Mouse (Mus musculus): ENCODE results near the gene Mast4. TPM values are rescaled to one million over a fixed set of nuclear protein-coding genes. Genes with fewer than 3 reads are reported as not detected.
"Not testable (repeated sequence)": the region's sequence is repeated elsewhere in the genome, so short reads cannot be mapped to it uniquely, and the experiment has no call there.

Gene Mast4
- polyA plus RNA-seq, 1 experiment: 0.04 TPM

DNA sequence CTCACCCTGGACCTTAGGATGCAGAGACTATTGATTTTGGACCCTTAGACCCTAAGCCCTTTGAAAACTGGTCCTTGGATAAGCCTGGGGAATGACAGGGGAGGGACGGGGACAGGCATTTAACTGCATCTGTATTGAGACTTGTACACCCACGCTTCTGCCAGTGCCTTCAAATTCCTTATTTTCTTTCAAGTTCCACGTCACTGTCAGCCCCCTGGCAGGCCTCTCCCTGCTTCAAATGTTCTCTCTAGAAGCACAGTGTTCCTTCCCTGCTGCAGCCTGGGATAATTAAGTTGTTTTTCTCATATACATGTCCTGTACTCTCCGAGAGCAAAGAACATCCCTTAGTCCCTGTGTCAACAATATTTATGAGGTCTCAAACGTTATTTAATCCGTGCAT is 585.1 kb downstream of the Mast4 start:
- H3K4me3 ChIP-seq (replicated peaks): no peak overlapping the region
- H3K9me3 ChIP-seq (ENCODE audit: control insufficient read depth, low read length): no peaks in the 10 kb centered on the region
- H3K27me3 ChIP-seq (ENCODE audit: control insufficient read depth): no peaks in the 10 kb centered on the region
- peaks cover 25% of the 10 kb centered on the region for H3K36me3 ChIP-seq (ENCODE audit: control insufficient read depth)
- TF ChIP-seq TAL1 (IDR thresholded peaks at IDR 0.05; ENCODE audit: low read length) (no peak), GATA1 (IDR thresholded peaks at IDR 0.05; ENCODE audit: low read length) (no peak)
- H3K4me1 ChIP-seq (ENCODE audit: control insufficient read depth): peaks cover 31% of the 10 kb centered on the region

DNA sequence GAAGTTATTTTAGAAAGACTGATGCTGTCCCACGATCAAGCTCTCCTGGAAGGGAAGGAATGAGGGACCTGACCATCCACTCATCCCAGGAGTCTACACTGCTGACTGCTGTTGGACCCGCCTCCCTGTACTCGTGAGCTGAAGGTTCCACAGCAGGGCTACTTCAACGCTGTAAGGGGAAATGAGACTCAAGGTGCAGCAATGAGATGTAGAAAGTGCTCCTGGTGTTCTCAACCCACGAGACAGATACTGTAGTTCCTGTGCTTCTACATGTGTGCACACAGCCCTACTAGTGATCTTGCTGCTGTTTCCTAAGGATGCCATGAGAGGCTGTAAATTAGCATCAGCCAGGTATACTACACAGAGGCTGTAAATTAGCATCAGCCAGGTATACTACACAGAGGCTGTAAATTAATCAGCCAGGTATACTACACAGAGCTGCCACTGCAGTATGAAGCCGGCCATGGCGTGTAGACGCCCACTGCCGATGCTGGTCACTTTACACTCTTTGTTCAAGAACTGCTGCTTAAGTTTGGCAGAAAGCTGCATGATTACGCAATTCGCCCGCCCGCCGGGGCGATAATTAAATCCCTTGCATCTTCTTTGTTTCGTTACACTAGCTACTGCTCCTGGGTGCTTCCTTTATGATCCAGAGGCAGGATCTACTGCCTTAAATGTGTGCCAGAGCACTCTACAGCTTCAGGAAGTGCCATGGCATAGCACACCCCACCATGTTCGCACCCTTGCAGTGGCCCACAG is 587.3 kb downstream of the Mast4 start:
- no peaks in the 10 kb centered on the region for H3K27me3 ChIP-seq (ENCODE audit: control insufficient read depth)
- peaks cover 16% of the 10 kb centered on the region for H3K36me3 ChIP-seq (ENCODE audit: control insufficient read depth)
- peaks cover 13% of the 10 kb centered on the region for H3K4me1 ChIP-seq (ENCODE audit: control insufficient read depth)
- TF ChIP-seq GATA1 (IDR thresholded peaks at IDR 0.05; ENCODE audit: low read length) (no peak), TAL1 (IDR thresholded peaks at IDR 0.05; ENCODE audit: low read length) (no peak)
- H3K9me3 ChIP-seq (ENCODE audit: control insufficient read depth, low read length): no peaks in the 10 kb centered on the region
- no peak overlapping the region for H3K4me3 ChIP-seq (replicated peaks)

DNA sequence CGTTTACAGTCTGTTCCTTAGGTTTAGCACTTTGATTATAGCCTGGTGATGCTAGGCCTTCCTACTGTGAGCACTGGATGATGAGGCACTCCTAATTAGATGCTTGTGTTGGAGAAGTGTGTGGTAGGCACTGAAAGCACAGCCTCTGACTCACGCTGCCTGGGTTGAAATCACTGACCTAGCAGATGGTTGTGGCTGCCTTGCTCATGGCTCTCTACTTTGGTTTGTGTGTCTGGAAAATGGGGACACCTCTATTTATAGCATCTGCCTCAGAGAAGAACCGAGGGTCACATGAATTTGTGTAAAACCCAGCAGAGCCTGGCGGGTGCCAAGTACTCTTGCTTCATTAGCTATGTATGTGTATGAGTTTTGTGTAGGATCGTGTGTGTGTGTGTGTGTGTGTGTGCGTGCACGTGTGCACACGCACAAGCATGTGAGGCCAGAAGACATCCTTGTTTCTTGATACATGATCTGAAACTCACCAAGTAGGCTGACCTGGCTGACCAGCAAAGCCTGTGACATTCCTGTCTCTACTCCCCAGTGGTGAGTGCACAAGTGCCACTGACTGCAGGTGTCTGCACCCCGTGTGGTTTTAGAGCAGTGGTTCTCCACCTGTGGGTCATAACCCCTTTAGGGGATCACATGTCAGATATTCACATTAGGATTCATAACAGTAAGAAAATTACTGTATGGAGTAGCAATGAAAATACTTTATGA is 588.5 kb downstream of the Mast4 start:
- TF ChIP-seq TAL1 (IDR thresholded peaks at IDR 0.05; ENCODE audit: low read length) (no peak), GATA1 (IDR thresholded peaks at IDR 0.05; ENCODE audit: low read length) (no peak)
- Histone ChIP-seq H3K4me1 (ENCODE audit: control insufficient read depth) (peaks cover 18% of the 10 kb centered on the region), H3K4me3 (replicated peaks) (no peak overlapping the region), H3K9me3 (ENCODE audit: control insufficient read depth, low read length) (no peaks in the 10 kb centered on the region), H3K36me3 (ENCODE audit: control insufficient read depth) (peaks cover 16% of the 10 kb centered on the region), H3K27me3 (ENCODE audit: control insufficient read depth) (no peaks in the 10 kb centered on the region)

DNA sequence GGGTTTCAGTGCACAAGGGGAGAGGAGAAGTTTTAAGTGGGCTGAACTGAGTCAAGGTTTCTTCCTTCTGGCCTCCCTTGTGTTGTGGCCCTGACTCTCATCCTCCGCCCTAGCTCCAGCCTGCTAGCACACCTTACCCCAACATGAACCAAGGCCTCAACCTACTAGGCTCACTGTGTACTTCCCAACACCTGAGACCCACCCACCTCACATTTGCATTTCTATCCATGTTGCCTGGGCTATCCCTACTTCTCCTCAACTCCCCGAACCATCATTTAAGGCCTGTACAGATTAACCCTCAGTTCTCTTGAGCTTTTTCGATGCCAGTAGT is 589.1 kb downstream of the Mast4 start:
- TF ChIP-seq TAL1 (IDR thresholded peaks at IDR 0.05; ENCODE audit: low read length) (no peak), GATA1 (IDR thresholded peaks at IDR 0.05; ENCODE audit: low read length) (no peak)
- peaks cover 13% of the 10 kb centered on the region for H3K36me3 ChIP-seq (ENCODE audit: control insufficient read depth)
- no peaks in the 10 kb centered on the region for H3K9me3 ChIP-seq (ENCODE audit: control insufficient read depth, low read length)
- no peak overlapping the region for H3K4me3 ChIP-seq (replicated peaks)
- no peaks in the 10 kb centered on the region for H3K27me3 ChIP-seq (ENCODE audit: control insufficient read depth)
- peaks cover 22% of the 10 kb centered on the region for H3K4me1 ChIP-seq (ENCODE audit: control insufficient read depth)

DNA sequence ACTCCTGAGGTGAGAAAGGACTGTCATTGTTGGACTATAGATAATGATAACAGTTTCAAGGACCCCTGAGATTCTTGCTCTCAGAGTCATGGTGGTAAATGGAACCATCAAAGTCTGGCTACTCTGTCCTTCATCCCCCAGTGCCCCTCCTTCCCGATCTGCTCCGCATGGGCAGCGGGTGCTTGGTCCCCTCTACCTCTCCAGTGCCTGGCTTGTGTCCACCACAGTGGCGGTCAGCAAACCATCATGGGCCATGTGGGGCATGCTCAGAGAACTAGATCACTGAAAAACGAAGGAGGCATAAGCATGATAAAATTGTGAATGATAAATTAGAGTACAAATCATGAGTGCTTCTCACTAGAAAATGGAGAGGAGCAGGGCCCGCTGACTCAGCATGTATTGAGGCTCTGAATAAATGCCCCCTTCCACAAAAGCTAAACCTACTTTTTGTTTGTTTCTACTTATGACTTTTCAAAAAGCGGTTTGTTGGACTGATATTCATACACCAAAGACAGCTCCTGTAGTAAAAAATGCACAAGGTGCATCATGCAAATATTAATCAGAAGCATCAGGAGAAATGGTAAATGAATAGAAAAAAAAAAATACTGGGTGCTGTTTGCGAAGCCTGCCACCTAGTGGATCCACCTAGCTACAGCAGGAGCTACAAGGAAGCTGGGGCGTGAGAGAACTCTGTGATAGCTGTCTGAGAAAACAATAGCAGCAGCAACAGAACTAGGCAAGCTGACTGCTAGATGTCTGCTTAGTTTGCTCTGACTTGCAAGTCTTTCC is 589.6 kb downstream of the Mast4 start:
- Histone ChIP-seq H3K4me1 (ENCODE audit: control insufficient read depth) (peaks cover 26% of the 10 kb centered on the region), H3K36me3 (ENCODE audit: control insufficient read depth) (peaks cover 9% of the 10 kb centered on the region), H3K4me3 (replicated peaks) (no peak overlapping the region), H3K27me3 (ENCODE audit: control insufficient read depth) (no peaks in the 10 kb centered on the region), H3K9me3 (ENCODE audit: control insufficient read depth, low read length) (no peaks in the 10 kb centered on the region)
- TF ChIP-seq GATA1 (IDR thresholded peaks at IDR 0.05; ENCODE audit: low read length): no peak
- TF ChIP-seq TAL1 (IDR thresholded peaks at IDR 0.05; ENCODE audit: low read length): no peak

DNA sequence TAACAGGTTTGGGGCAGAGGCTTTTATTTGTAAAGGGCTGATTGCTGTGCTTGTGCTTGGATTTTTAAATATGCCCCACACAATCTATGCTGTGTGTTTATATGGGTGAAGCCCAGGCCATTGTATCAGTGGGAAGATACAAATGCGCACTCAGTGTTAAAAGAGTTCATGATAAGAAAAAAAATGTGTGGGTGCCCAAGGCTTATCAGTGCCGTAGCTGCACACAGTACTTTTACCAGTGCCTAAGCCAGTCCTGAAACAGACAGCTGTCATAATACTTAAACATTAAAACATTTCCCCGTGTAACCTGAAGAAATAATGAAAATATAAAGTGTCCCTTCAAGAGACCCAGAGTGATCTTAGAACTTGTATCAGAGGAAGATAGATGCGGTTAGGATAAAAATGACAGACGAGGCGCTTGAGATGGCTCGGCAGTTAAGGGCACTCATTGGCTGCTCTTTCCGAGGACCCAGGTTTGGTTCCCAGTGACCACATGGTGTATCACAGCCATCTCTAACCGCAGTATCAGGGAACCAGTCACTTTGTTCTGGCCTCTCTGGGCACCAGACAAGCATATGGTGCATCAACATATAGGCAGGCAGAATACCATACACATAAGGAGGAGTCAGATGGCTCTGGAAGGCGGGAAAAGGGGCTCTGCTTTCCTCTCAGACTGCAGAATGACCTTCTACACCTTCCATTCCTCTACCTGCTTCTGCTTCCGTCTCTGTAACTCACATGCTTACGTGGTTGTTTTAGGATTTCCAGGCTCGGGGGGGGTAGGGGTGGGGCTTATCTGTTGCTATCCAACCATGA is 594.4 kb downstream of the Mast4 start:
- Histone ChIP-seq H3K4me1 (ENCODE audit: control insufficient read depth) (peaks cover 49% of the 10 kb centered on the region), H3K9me3 (ENCODE audit: control insufficient read depth, low read length) (no peaks in the 10 kb centered on the region), H3K4me3 (replicated peaks) (peak overlapping the region; percentile 51), H3K27me3 (ENCODE audit: control insufficient read depth) (no peaks in the 10 kb centered on the region), H3K36me3 (ENCODE audit: control insufficient read depth) (peaks cover 39% of the 10 kb centered on the region)
- TF ChIP-seq TAL1 (IDR thresholded peaks at IDR 0.05; ENCODE audit: low read length): peak; percentile 53; the same call in 2 of the 3 replicates
- peak; percentile 63 for TF ChIP-seq GATA1 (IDR thresholded peaks at IDR 0.05; ENCODE audit: low read length)

DNA sequence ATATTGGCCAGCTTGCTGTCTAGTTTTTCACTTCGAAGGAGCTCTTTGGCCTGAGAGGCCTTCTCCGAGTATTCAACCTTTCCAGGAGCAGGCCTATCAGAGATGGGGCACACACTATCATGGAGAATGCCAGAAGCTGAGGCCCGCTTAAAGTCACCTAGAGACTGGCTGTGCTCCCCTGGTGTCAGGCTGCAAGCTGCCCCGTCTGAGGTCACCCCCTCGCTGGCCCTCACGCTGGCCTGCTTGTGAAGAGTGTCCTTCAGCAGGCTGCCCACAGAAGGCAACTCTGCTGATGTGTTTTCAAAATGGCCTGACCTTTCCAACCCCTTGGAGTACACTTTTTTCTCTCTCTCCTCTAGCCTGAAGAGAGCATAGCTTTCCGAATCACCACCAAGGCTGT is 596.5 kb downstream of the Mast4 start:
- H3K4me1 ChIP-seq (ENCODE audit: control insufficient read depth): peaks cover 44% of the 10 kb centered on the region
- H3K36me3 ChIP-seq (ENCODE audit: control insufficient read depth): peaks cover 39% of the 10 kb centered on the region
- no peak for TF ChIP-seq TAL1 (IDR thresholded peaks at IDR 0.05; ENCODE audit: low read length)
- no peaks in the 10 kb centered on the region for H3K27me3 ChIP-seq (ENCODE audit: control insufficient read depth)
- no peak overlapping the region for H3K4me3 ChIP-seq (replicated peaks)
- no peaks in the 10 kb centered on the region for H3K9me3 ChIP-seq (ENCODE audit: control insufficient read depth, low read length)

DNA sequence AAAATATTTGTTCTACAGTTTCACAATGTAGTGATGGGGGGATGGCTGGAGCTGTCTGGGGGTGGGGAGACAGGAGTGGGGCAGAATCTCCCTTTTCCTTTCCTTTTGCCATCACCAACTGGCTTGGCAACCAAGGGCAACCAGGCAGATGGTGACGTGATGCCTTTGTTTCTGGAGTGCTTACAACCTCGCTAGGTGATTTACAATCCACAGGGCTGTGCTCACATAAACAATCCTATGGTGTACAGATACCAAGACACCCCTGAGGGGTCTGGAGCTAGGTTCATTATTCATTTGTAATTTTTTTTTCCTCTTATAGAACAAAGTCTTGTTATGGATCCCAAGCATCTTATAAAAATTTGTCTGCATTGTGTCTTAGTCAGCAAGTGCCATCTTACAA is 601.2 kb downstream of the Mast4 start:
- Histone ChIP-seq H3K36me3 (ENCODE audit: control insufficient read depth) (peaks cover 27% of the 10 kb centered on the region), H3K27me3 (ENCODE audit: control insufficient read depth) (no peaks in the 10 kb centered on the region), H3K4me3 (replicated peaks) (no peak overlapping the region), H3K9me3 (ENCODE audit: control insufficient read depth, low read length) (no peaks in the 10 kb centered on the region), H3K4me1 (ENCODE audit: control insufficient read depth) (peaks cover 20% of the 10 kb centered on the region)
- TF ChIP-seq GATA1 (IDR thresholded peaks at IDR 0.05; ENCODE audit: low read length): no peak
- TF ChIP-seq TAL1 (IDR thresholded peaks at IDR 0.05; ENCODE audit: low read length): no peak

DNA sequence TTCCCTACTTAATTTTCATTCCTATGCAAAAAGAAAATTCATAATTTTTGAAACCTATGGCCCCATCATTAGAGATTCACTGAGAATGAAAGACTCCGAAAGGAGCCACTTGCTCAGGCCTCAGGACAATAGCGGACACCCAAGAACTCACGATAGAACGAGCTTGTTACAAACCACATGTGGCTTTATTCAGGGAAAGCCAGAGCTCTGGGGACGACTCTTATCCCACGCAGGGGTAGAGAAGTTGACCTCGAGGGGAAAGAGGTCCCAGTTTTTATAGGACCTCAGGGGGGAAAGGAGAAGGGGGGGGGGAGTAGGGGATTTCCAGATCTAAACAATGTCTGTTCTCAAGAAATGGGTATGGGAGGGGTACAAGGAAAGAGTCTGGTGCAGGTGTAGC is 605.3 kb downstream of the Mast4 start:
- peaks cover 18% of the 10 kb centered on the region for H3K4me1 ChIP-seq (ENCODE audit: control insufficient read depth)
- H3K9me3 ChIP-seq (ENCODE audit: control insufficient read depth, low read length); H3K27me3 ChIP-seq (ENCODE audit: control insufficient read depth); H3K36me3 ChIP-seq (ENCODE audit: control insufficient read depth); H3K4me3 ChIP-seq (replicated peaks): not testable (repeated sequence)

Data from erythroblast, embryonic 14.5 days (primary cell).